Mouse (Mus musculus): ENCODE results near the gene Slc25a16.

- no peak for TF ChIP-seq CTCF (IDR thresholded peaks at IDR 0.05; ENCODE audit: low read depth)
- no peak for TF ChIP-seq EP300 (IDR thresholded peaks at IDR 0.05; ENCODE audit: low read depth)
Observed at GRCm38 (mm10) chr10:62900144-62900543, 20.3 kb upstream of the Slc25a16 start.

Data from heart, postnatal 0 days (tissue).